Mouse (Mus musculus): ENCODE data around the gene Cc2d2a.
A peak's percentile ranks its signal among the peaks of the same experiment; 100 is the strongest.

The Cc2d2a gene

GRCm38 (mm10) chr5:43661997-43662961, at the start of gene Cc2d2a:
Gene Cc2d2a, plus strand, starts transcription at chr5:43662346.
- DNase-seq, result peak; percentile 57

GRCm38 (mm10) chr5:43621575-43622299, 40.4 kb upstream of the Cc2d2a start:
- DNase-seq, result no peak

- DNase-seq, result no peak
Observed at GRCm38 (mm10) chr5:43625407-43625806, 36.7 kb upstream of the Cc2d2a start.

- no peak for DNase-seq
Observed at GRCm38 (mm10) chr5:43634071-43634601, 28.0 kb upstream of the Cc2d2a start.

GRCm38 (mm10) chr5:43634602-43635081, 27.5 kb upstream of the Cc2d2a start:
- DNase-seq, result peak; percentile 11

GRCm38 (mm10) chr5:43645020-43645419, 17.1 kb upstream of the Cc2d2a start:
- DNase-seq, result no peak

- DNase-seq, result no peak
Observed at GRCm38 (mm10) chr5:43647098-43647774, 14.9 kb upstream of the Cc2d2a start.

- no peak for DNase-seq
Observed at GRCm38 (mm10) chr5:43661498-43661897, 648 bp upstream of the Cc2d2a start.

GRCm38 (mm10) chr5:43663531-43663930, 1.4 kb downstream of the Cc2d2a start:
- DNase-seq, result no peak

- DNase-seq, result no peak
Observed at GRCm38 (mm10) chr5:43665144-43665543, 3.0 kb downstream of the Cc2d2a start.

- no peak for DNase-seq
Observed at GRCm38 (mm10) chr5:43669118-43669645, 7.0 kb downstream of the Cc2d2a start.

GRCm38 (mm10) chr5:43672177-43672911, 10.2 kb downstream of the Cc2d2a start:
- peak; percentile 83 for DNase-seq

GRCm38 (mm10) chr5:43673083-43673482, 10.9 kb downstream of the Cc2d2a start:
- DNase-seq, result no peak

- DNase-seq, result no peak
Observed at GRCm38 (mm10) chr5:43685466-43685865, 23.3 kb downstream of the Cc2d2a start.

- DNase-seq, result no peak
Observed at GRCm38 (mm10) chr5:43692489-43692888, 30.3 kb downstream of the Cc2d2a start.

GRCm38 (mm10) chr5:43697133-43697532, 35.0 kb downstream of the Cc2d2a start:
- DNase-seq, result no peak

- no peak for DNase-seq
Observed at GRCm38 (mm10) chr5:43699240-43699639, 37.1 kb downstream of the Cc2d2a start.

- DNase-seq, result no peak
Observed at GRCm38 (mm10) chr5:43721538-43722451, 59.6 kb downstream of the Cc2d2a start.

GRCm38 (mm10) chr5:43722452-43722783, 60.3 kb downstream of the Cc2d2a start:
- no peak for DNase-seq

GRCm38 (mm10) chr5:43723830-43724229, 61.7 kb downstream of the Cc2d2a start:
- DNase-seq, result no peak
